Mouse (Mus musculus): ENCODE data around the gene E030018B13Rik.

The E030018B13Rik gene

DNA sequence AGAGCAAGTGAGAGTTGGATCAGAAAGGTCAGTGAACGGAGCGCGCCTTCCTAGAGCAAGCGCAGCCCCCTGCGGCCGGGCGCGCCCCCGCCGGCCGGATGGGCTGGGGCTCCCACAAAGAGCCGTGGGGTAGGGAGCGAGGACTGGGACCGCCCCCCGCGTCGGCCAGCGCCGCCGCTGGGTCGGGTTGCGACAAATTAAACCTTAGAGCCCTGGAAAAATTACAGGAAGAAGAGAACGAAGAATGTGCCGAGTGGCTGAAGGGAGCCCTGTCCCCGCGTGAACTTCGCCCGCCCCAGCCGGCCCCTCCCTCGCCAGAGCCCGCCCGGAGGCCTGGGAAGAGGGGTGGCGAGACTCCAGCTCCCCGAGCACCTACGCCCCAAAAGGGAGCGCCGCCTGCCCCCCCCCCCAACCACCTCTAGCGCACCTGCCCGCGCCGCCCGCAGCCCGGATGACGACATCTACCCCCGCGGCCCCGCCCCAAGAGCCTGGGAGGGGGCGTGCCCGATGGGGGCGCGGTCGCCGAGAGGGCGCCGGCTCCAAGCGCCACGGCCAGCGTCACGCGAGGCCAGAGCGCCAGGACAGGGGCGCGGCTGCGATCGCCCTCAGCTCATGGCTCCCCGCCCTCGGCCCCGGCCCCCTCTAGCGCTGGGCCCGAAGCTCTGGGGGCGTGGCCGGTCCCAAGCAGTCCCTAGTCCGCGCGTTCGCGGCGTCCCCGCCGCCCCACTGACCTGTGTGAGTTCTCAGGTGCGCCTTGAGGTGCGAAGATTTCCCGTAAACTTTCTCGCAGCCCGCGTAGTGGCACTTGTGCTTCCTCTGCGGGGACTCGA lies 20.8 kb downstream of the E030018B13Rik start:
- DNase-seq (ENCODE audit: extremely low read depth, low read depth, low spot score), result no peak

DNA sequence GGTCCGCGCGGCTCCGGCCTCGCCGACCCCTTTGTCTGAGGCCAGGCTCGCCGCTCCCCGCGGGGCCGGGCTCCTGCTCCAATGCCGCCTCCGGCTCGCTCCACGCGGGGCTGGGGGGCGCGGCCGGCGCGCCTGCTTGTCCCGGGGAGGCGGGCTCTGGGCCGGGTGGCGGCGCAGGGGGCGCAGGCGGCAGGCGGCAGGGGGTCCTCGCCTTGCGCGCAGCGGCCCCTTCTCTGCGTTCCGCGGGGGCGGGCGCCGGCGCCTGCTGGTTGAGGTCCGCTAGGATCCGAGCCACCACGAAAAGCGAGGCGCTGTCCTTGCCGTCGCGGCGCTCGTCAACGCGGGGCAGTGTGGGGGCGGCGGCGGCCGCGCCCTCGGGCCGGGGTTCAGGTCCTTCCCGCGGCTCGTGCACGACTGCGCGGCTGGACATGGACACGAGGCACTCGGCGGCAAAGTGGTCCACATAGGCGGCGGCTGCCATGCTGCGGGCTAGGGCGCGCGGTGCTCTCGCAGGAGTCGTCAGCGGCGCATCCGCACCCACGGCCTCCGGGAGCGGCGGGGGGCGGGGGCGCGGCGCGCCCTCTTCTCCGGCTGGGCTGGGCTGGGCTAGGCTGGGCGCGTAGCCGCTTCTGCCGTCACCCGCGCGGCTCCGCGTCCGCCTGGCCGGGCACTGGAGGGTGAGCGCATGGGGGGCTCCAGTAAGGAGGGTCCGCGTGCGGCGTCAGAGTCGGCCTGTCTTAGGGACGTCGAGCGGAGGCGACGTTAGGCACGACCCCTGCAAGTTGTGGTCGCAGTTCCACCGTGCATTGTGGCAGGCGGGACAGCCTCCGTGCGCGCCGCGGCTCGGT lies 21.6 kb downstream of the E030018B13Rik start:
- no peak for DNase-seq (ENCODE audit: extremely low read depth, low read depth, low spot score)

DNA sequence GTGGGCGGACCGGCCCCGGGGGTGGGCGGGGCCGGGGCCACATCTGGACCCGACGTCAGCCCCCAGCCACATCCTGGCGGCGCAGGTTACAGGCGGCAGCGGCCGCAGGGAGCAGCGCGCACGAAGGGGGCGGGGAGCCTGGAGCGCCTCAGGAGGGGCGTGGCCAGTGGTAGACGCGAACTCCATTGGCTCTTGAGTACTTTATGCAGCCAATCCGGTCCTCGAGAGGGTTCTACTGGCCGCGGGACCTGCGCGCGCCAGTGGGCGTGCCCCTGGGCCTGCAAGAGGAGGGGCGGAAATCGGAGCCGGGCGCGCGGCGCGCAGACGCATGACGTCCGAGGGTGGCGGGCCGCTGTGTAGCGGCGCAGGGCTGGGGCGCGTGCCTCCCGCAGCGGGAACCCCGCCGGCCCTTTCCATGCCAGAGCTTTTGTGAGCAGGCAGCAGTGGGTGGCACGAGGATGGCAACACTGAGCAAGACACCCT lies 22.3 kb downstream of the E030018B13Rik start, which contains the start of gene Klf13:
TSS of gene Klf13 (minus strand) at position 2 of the 483 bp plus-strand sequence.
- DNase-seq (ENCODE audit: extremely low read depth, low read depth, low spot score), result peak; percentile 67

DNA sequence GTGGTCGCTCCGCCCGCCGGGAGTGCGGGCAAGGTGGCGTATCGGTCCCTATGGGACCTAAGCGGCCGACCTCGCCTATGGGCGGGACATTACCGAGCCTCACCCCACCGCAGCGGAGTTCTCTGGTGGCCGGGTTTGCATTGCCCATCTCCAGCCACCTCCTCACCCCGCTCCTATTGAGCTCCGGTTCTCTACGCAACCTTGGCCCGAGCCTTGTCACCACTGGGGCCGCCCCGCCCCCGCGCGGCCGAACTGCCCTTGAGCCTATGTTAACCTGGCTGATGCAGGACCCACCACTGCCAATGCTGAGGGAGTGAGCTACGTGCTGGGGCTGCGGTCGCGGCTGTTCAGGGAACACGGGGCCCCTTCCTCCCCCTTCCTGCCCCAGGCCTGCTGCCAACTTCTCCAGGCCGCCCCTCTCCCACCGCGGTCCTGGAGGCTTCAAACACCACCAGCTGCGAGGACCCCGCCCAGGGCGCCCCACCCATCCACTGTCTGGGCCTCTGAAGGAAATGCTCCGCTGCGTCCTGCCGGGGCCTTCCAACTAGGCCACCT lies 22.8 kb downstream of the E030018B13Rik start:
- DNase-seq (ENCODE audit: extremely low read depth, low read depth, low spot score), result no peak

DNA sequence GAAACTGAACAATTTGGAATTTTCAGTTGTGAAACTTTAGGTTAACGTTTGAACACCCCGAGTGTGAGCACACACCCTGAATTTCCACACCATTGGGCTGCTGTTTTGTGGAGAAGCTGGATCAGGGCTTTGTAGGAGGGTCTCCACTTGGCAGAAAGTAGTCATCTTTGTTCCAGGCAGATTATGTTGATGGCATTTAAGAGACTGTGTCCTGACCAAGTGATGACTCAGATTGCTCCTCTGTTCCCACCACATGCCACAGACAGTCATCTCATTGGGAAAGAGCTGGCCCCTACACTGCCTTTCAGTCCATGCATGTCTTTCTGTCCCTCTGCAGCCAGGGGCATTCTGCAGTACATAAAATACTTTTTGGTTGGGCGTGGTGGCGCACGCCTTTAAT lies 23.7 kb downstream of the E030018B13Rik start:
- DNase-seq (ENCODE audit: extremely low read depth, low read depth, low spot score), result no peak

DNA sequence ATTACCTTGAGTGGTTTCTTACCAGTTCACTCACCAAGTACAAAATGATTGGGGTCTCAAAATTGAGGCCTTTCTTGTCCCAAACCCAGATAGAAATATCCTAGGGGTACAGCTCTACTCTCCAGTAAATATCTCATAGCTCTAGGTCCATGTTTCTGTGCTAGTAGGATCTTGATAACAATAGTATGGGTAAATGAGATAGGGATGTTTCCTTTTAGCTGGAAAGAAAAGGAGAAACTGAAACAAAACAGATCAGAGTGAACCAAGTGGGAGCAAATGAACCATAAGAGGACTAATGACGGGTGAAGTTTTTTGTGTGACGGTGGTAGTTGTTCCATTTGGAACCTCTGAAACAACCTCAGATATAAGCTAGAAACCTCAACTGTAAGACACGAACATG lies 24.4 kb downstream of the E030018B13Rik start:
- no peak for DNase-seq (ENCODE audit: extremely low read depth, low read depth, low spot score)

DNA sequence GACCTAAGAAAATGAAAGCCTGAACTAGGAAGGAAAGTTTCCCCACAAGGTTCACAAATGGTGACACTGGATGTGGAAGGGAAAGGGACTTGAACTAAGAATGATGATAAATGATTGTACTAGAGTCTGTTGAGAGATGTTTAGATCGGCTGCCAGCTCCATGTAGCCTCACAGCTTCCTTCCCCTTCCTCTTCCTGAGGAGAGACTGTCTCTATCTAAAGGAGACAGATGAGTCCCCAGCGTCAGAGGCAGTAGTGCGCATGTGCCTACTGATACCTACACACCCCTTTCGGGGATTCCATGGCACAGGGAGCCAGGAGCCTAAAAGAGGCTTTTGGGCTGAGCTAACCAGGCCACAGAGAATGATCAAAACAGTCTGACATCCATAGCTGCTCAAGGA lies 24.8 kb downstream of the E030018B13Rik start:
- no peak for DNase-seq (ENCODE audit: extremely low read depth, low read depth, low spot score)

DNA sequence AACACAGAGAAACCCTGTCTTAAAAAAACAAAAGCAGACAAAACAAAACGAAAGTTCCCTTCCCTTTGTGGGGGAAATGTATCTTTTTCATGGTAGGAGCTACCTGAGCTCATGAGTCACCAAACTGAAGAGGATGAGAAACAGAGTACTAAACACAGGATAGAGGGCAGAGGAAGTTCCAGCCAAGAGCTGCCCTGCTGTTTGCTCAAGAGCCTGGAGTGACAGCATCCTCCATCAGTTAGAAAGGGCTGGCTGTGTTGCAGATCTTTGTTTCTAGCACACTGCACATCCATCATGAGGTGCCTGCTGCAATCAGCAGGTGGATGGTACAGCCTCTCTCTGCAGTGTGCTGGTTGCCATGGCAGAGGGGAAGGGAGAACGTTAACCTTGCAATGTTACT lies 27.3 kb downstream of the E030018B13Rik start:
- no peak for DNase-seq (ENCODE audit: extremely low read depth, low read depth, low spot score)

DNA sequence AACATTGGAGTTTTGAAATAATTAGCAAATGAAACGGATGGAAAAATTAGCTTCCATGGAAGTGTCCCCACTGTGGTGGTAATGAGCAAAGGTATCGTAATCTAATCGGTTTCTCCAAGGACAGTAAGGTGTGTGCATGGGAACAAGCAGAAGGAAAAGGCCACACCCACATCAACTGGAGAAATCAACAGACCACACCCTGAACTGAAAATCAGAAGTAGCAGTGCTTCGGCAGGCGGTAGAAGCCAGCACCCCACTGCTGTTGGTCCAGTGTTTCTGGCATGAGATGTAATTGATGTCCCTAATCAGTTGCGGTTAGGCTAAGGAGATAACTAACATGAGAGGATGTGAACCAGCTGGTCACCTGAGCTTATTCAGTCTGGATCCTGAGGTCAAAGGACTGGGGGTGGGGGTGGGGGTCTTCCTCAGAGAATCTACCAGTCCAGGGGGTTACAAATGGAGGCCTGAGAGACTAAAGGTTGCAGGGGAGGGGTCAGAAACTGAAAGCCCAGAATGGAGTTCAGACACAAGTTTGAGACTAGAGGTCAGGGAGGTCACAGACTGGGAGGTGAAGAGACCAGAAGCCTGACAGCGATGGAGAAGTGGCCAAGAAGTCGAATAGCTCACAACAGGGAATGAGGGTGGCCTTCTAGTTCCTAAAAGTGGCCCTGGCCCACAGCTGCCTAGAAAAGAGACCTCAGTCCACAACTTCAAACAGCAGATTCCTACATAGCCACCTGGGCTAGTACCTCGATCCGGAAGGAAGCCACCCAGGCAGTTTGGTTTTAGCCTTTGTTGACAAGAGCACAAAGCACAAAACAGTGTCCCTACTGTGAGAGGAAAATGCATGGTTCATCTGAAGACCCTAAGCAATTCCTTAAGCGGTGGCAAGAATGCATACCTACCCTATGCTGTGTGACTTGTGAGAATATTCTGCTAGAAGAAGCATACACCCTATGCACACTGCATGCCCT lies 31.1 kb downstream of the E030018B13Rik start:
- DNase-seq (ENCODE audit: extremely low read depth, low read depth, low spot score), result no peak

DNA sequence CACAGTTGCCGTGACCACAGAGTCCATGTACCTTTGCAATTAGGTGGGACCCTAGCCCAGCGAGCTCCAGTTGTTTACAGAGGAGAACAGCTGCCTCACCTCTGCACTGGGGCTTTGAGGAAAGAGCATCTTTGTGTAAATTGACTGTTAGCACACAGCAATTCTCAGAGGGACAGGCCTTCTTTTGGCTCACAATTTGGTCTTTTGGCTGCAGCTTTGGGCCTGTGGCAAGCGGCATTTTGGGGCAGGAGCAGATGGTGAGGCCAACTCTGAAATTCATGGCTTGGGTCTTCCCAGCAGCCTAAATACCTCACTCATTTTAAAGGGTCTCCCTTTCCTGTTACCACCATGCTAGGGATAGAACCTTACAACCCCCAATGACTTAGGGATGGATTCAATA lies 32.5 kb downstream of the E030018B13Rik start:
- no peak for DNase-seq (ENCODE audit: extremely low read depth, low read depth, low spot score)

DNA sequence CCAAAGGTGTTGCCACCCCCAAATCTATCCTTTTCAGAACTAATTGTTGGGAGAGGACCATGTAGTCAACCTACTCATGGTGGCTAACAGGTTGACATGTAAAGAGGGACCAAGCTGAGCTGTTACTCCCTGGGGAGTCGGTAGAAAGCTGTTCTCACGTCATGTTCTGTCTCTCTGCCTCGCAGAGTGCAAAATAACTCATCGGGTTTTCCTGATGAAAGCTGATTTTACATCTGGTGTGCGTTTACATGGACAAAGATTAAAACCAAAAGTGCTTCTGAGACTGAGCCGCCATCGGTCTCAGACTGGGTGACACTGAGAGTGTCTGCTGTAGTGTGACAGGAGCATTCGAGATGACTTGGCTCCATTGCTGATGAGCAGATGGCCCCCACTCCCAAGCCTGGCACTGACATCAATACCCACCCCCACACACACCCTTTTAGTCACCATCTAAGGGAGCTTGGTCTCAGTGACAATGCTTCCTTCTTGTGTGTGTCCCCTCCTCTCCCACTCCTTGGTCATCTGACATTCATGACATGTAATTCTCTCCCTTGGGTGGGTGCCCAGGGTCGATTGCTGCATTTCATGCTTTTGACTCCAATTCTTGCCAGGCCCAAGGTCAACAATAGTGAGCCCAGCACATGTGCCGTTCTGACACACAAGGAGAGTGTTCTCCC lies 34.4 kb downstream of the E030018B13Rik start:
- no peak for DNase-seq (ENCODE audit: extremely low read depth, low read depth, low spot score)

DNA sequence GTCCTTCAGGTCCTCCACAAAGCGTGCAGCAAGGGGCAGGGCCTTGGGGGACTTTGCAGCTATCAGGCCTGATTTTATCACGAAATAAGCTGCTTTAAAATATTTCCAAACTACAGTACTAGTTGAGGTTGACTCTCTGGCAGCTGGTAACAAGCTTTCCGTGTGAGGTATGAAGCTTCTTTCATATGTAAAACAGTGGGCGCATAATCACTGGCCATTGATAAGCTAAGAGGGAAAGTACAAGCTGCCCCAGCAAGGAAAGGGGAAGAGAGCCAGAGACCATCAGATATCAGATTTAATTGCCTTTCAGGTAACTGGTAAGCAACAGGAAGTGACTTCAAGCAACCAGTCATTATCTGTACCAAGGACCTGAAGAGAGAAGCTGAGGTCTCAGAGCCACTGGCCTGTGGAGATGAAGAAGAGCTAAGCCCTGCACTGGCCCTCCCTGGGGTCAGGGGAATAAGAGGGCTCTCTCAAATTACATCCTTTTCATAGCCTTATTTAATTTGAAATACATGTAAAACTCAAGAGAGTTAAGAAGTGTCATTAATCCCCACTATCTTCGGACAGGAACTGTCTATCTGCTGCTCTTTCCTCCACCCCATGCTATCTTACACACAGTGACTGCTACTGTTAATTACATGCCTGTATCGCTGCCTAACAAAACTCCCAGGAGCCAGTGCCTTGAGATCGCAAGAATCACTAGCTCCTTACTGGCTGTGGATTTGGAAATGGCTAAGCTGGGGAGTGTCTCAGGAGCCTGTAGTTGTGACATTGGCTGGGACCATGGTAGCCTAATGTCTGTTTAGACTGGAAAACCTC lies 35.6 kb downstream of the E030018B13Rik start:
- DNase-seq (ENCODE audit: extremely low read depth, low read depth, low spot score), result no peak

DNA sequence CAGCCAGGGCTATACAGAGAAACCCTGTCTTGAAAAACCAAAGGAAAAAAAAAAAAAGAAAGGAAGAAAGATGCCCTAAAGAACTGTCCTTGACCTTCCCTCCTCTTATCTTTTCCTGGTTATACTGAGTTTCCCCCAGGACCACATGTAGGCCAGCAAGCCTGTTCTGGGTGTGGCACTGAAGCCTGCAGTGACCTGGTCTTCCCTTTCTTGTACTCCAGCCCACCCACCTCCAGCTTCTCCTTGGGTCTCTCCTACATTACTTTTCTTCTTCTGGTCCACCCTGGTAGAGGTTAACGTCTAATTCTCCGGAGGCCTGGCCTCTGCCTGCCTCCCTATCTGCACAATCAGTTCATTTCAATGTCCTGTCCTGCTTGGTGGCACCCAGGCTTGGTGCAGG lies 38.8 kb downstream of the E030018B13Rik start:
- no peak for DNase-seq (ENCODE audit: extremely low read depth, low read depth, low spot score)

DNA sequence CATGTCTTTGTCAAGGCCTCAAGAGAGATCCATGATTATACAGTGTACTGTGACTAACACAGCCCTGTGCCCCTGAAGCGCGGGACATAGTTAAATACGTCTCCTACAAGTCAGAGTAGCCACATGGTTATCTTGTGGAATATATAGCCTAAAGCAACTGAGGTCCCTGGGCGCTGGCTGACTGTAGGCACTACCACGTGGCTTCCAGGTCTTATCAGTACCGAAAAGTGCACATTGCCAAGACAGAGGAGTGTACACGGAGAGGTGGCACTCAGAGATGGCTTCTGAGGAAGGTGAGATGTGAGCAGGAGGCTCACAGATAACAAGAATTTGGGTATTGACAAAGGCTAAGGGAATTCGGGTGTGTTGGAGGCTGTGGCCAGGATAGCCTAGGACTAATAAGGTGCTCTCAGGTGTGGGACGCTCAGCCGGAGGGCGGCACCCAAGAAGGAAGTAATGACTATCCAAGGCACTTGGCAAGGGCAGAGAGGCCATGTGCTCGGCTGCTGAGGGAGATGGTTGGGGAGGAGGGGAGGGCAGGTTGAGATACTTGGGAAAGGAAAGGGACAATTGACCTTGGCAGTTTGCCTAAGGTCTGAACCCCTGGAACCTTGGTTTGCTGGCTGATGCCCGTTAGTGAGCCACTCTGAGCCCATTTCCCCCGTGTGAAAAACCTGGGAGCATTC lies 39.6 kb downstream of the E030018B13Rik start:
- DNase-seq (ENCODE audit: extremely low read depth, low read depth, low spot score), result peak; percentile 33

DNA sequence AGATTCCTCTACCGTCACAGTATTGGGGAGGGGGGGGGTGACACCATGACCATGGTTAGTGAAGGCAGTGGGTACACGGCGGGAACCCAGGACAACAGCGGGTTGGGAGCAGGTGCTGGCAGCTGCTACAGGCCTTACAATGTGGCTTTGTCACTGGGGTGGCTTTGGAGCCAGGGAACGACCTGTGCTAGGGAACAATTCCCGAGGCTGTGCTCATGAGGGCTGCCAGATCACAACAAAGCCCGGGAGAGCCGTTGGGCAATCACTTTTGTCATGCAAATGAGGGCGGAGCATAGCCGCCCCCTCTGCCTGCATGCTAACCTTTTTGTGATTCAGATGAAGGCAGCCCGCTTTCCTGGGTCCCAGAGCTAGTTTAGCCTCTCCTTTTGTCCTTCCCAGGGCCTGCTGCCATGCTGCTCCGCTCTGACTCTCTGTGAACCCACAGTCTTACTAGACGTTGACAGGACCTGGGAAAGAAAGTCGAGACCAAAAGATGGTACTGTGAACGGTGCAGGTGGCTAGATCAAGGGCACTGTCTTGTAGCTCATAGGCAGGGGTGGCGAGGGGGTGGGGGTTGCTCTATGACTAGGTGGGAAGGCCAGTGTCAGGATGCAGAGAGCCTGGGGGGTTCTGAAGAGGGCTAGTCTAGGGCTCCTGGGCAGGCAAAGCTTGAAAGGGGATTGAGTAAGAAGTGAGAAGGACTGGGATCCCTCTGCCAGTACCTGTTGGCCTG lies 40.5 kb downstream of the E030018B13Rik start:
- DNase-seq (ENCODE audit: extremely low read depth, low read depth, low spot score), result peak; percentile 85

DNA sequence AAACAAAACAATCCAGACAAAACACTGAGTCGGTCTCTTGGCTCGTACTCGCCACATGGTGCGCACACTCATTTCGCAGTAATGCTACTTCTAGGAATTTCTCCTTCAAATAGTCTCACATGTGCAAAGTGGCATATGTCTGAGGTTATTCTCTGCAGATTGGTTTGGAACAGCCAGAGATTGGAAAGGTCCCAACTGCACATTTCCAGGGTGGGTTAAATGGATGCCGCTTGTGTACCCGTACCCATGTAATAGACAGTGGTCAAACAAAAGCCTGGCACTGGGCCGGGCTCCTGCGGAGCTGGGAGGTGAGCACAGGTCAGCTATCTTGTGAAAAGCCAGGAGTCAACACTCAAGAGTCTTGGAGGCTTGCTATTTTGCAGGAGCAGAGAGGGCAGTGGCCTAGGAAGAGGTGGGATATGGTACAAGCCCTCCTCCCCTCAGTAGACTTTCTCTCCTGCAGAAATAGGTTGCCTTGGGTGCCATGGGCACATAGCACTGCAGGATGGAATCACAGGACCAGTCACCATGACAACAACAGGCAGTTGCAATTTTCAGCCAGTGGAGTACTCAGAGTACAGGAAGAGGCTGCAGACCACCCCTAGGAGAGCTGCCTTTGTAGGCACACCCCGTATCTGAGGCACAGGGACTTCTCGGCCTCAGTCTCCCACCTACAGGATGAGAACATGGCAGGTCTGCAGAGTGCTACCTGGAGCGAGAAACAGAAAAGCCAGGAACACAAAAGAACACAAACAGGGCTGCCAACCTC lies 41.4 kb downstream of the E030018B13Rik start:
- no peak for DNase-seq (ENCODE audit: extremely low read depth, low read depth, low spot score)

DNA sequence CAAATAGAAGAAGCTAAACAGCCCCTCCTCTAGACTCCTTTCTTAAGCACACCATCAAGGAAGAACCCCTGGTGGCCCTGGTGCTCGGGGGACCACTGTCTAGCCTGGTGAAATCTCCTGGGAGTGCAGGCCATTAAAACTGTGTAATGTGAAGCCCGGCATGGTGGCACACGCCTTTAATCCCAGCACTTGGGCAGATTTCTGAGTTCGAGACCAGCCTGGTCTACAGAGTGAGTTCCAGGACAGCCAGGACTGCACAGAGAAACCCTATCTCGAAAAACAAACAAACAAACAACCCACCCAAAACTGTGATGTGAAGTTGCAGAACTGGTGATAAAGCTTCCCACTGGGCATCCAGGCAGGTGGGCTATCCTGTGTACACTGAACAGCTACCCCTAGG lies 47.0 kb downstream of the E030018B13Rik start:
- DNase-seq (ENCODE audit: extremely low read depth, low read depth, low spot score), result no peak
